In genomic region chr4:99182660-99183431, GRCm38 (mm10) we compare ENCODE assay signal across 9 mouse cellular contexts. TPM values are rescaled to one million over a fixed set of nuclear protein-coding genes. Genes with fewer than 3 reads are reported as not detected.
DNase-seq lines count a peak whose midpoint lies in the region; ATAC-seq and TF ChIP-seq lines count a peak whose summit lies in the region.
"Had no signal": no experiment of that assay in that cellular context is flagged by ENCODE, and none has a peak within 500 bp of the region (broad histone marks: within the 10 kb centered on the region; RNA-seq: fewer than 3 reads in every experiment).

No protein-coding gene starts in this region.

- no peaks in the 10 kb centered on the region for H3K36me3 ChIP-seq in lung, postnatal 0 days (ENCODE audit: insufficient read depth, low read length)
- no peaks in the 10 kb centered on the region for H3K36me3 ChIP-seq in embryonic facial prominence, embryonic 14.5 days (ENCODE audit: control insufficient read depth, insufficient read depth, low read length)
- H3K36me3 ChIP-seq: midbrain, embryonic 12.5 days had no signal

- ATAC-seq in lung, postnatal 0 days = no peak
- no peak for ATAC-seq in embryonic facial prominence, embryonic 14.5 days (ENCODE audit: low read depth)
- ATAC-seq in neutrophil, adult 5-6 weeks (ENCODE audit: extremely low read depth, insufficient number of reproducible peaks, low FRiP score, poor library complexity, severe bottlenecking) = peak; percentile 53; the same call in 1 of the 2 replicates

- TF ChIP-seq EP300 in lung, postnatal 0 days (IDR thresholded peaks at IDR 0.05) = no peak

- peak; percentile 29 to 60 for DNase-seq in cerebellum, postnatal 10 days
- DNase-seq in cerebellum, postnatal 36 days = no peak
- DNase-seq in lung, postnatal 0 days (ENCODE audit: low spot score) = peak; percentile 90
- no peak for DNase-seq in lung, adult 2 months
- peak; percentile 81 for DNase-seq in embryonic facial prominence, embryonic 14.5 days (ENCODE audit: low spot score)
- DNase-seq in right cerebral cortex, postnatal 4 days = no peak
- DNase-seq in frontal cortex, postnatal 14 days (ENCODE audit: low spot score in 2 of 2) = no peak

- peak; percentile 74 for TF ChIP-seq CTCF in lung, postnatal 0 days (IDR thresholded peaks at IDR 0.05)
- TF ChIP-seq CTCF in lung, adult 2 months (IDR thresholded peaks at IDR 0.05; ENCODE audit: insufficient read depth, low read length) = no peak

- H3K9ac ChIP-seq in lung, postnatal 0 days (replicated peaks; ENCODE audit: low read depth) = no peak overlapping the region
- H3K9ac ChIP-seq in embryonic facial prominence, embryonic 14.5 days (ENCODE audit: low read depth, low read length) = no peak overlapping the region
- H3K9ac ChIP-seq: midbrain, embryonic 12.5 days had no signal

- no peak overlapping the region for H3K4me3 ChIP-seq in lung, postnatal 0 days (ENCODE audit: low read depth, low read length)
- H3K4me3 ChIP-seq in lung, adult 2 months (replicated peaks; ENCODE audit: extremely low read depth, low read depth, low read length) = no peak overlapping the region
- no peak overlapping the region for H3K4me3 ChIP-seq in embryonic facial prominence, embryonic 14.5 days (ENCODE audit: low read depth, low read length)
- H3K4me3 ChIP-seq: midbrain, embryonic 12.5 days had no signal

- no peak overlapping the region for H3K27ac ChIP-seq in lung, postnatal 0 days (ENCODE audit: low read length)
- H3K27ac ChIP-seq in embryonic facial prominence, embryonic 14.5 days (replicated peaks; ENCODE audit: low read depth, low read length) = no peak overlapping the region
- H3K27ac ChIP-seq: midbrain, embryonic 12.5 days had no signal

- no peak overlapping the region for H3K4me2 ChIP-seq in lung, postnatal 0 days (replicated peaks; ENCODE audit: low read depth, low read length)
- no peak overlapping the region for H3K4me2 ChIP-seq in embryonic facial prominence, embryonic 14.5 days (ENCODE audit: low read depth, low read length)
- H3K4me2 ChIP-seq: midbrain, embryonic 12.5 days had no signal

- H3K4me1 ChIP-seq in lung, postnatal 0 days (ENCODE audit: insufficient read depth, low read depth, low read length) = no peaks in the 10 kb centered on the region
- H3K4me1 ChIP-seq in lung, adult 2 months (ENCODE audit: control insufficient read depth, insufficient read depth, low read length) = no peaks in the 10 kb centered on the region; the same call in 1 of the 2 replicates
- H3K4me1 ChIP-seq in embryonic facial prominence, embryonic 14.5 days (ENCODE audit: control insufficient read depth, insufficient read depth, low read length) = no peaks in the 10 kb centered on the region; the same call in 1 of the 2 replicates

- H3K9me3 ChIP-seq in lung, postnatal 0 days (ENCODE audit: low read length) = no peaks in the 10 kb centered on the region
- H3K9me3 ChIP-seq in embryonic facial prominence, embryonic 14.5 days (ENCODE audit: control insufficient read depth, low read length) = no peaks in the 10 kb centered on the region
- H3K9me3 ChIP-seq: midbrain, embryonic 12.5 days had no signal

- TF ChIP-seq POLR2A in lung, adult 2 months (IDR thresholded peaks at IDR 0.05; ENCODE audit: borderline replicate concordance, extremely low read depth, low read depth, low read length) = no peak

- H3K27me3 ChIP-seq in lung, postnatal 0 days (replicated peaks; ENCODE audit: insufficient read depth, low read length) = no peaks in the 10 kb centered on the region
- no peaks in the 10 kb centered on the region for H3K27me3 ChIP-seq in embryonic facial prominence, embryonic 14.5 days (replicated peaks; ENCODE audit: control insufficient read depth, insufficient read depth, low read length)
- H3K27me3 ChIP-seq: midbrain, embryonic 12.5 days had no signal

- 68% methylated on average over 20 of the region's 20 CpGs for WGBS in lung, postnatal 0 days
- WGBS in lung, adult 2 months = 73% methylated on average over 20 of the region's 20 CpGs
- 74% methylated on average over 20 of the region's 20 CpGs for WGBS in embryonic facial prominence, embryonic 14.5 days

RNA-seq across cellular contexts. Expression of gene Atg4c, which starts 10.9 kb away (rescaled TPM):
- 8.1 and 8.9 TPM in 2 replicates for polyA plus RNA-seq in lung, postnatal 0 days (2015; fragmentation: Nextera tagmentation; extraction: Ambion mirVana)
- 3.7 and 4.6 TPM in 2 replicates for polyA plus RNA-seq in lung, adult 2 months (2012; rRNA removed)
- 14.7 and 15.0 TPM in 2 replicates for polyA plus RNA-seq in embryonic facial prominence, embryonic 14.5 days (2014; fragmentation: Nextera tagmentation; extraction: Ambion mirVana)
- 10.7 and 14.0 TPM in 2 replicates for total RNA-seq in neutrophil, adult 5-6 weeks (2017)

Comparison
In these comparisons a context has a peak if more than half of its experiments do, and no peak if none do; other contexts are left out.
1. DNase-seq: peak in cerebellum, postnatal 10 days (2 of 2), lung, postnatal 0 days (single experiment) and embryonic facial prominence, embryonic 14.5 days (single experiment); none in cerebellum, postnatal 36 days (0 of 2), lung, adult 2 months (single experiment), right cerebral cortex, postnatal 4 days (single experiment) and frontal cortex, postnatal 14 days (0 of 2).